Mouse (Mus musculus) G1E (cell line): ENCODE results near the gene Bcl10. TPM values are rescaled to one million over a fixed set of nuclear protein-coding genes. Genes with fewer than 3 reads are reported as not detected.
A peak's percentile ranks its signal among the peaks of the same experiment; 100 is the strongest.

Source experiments
- ATAC-seq: 2 replicates; pipeline ENCODE4 v1.8.0; 2016; ENCODE audit warnings: mild to moderate bottlenecking; ENCODE audit not compliant: insufficient number of reproducible peaks, poor library complexity, low FRiP score, severe bottlenecking; ENCODE audit errors: extremely low read depth
- DNase-seq: peaks from one replicate; pipeline ENCODE4 v3.0.0; 2012; ENCODE audit warnings: low spot score
- H3K27me3 ChIP-seq: 2 replicates; pipeline ENCODE4 v1.6.1; 2012; ENCODE audit warnings: mild to moderate bottlenecking, low read length, inconsistent platforms; ENCODE audit not compliant: insufficient read depth
- H3K36me3 ChIP-seq: replicated peaks from 2 replicates; pipeline ENCODE3; 2012; ENCODE audit warnings: mild to moderate bottlenecking, inconsistent platforms
- H3K4me1 ChIP-seq: 2 replicates; pipeline ENCODE4 v1.6.1; 2012; ENCODE audit warnings: low read depth, low read length, inconsistent platforms, mixed read lengths; ENCODE audit not compliant: insufficient read depth
- H3K4me3 ChIP-seq: 2 replicates; pipeline ENCODE4 v1.5.1; 2012; ENCODE audit warnings: low read depth, mild to moderate bottlenecking, inconsistent platforms, low read length, moderate library complexity, mixed read lengths
- H3K9me3 ChIP-seq: replicated peaks from 2 replicates; pipeline ENCODE4 v1.6.1; 2012; ENCODE audit warnings: inconsistent platforms
- CTCF ChIP-seq: IDR thresholded peaks from 2 replicates; pipeline ENCODE4 v1.5.1; 2012; ENCODE audit warnings: low read depth, low read length, inconsistent platforms, mixed read lengths
- GATA1 ChIP-seq: IDR thresholded peaks from 2 replicates; pipeline ENCODE4 v1.6.1; 2012; ENCODE audit warnings: borderline replicate concordance, low read length, inconsistent platforms, mixed read lengths
- GATA2 ChIP-seq: IDR thresholded peaks from 2 replicates; pipeline ENCODE4 v1.6.1; 2012; ENCODE audit warnings: low read depth, low read length, inconsistent platforms, borderline replicate concordance
- POLR2AphosphoS5 ChIP-seq: IDR thresholded peaks from 2 replicates; pipeline ENCODE4 v1.6.1; 2012; ENCODE audit warnings: low read depth, low read length, inconsistent platforms; ENCODE audit not compliant: insufficient replicate concordance
- TAL1 ChIP-seq: conservative IDR thresholded peaks from 2 replicates; pipeline ENCODE4 v1.6.1; 2012; ENCODE audit warnings: low read depth, low read length, inconsistent platforms, mixed read lengths
- polyA plus RNA-seq: library from polyadenylated mRNA; stranded (reverse); fragments of >175 nt; gene quantifications from 2 replicates; pipeline ENCODE4 v1.2.3, GENCODE M21; 2012
- total RNA-seq, 2 experiments: library from RNA; stranded (forward) in 1 of 2; stranded (reverse) in 1 of 2; fragments of 200-1000 nt in 1 of 2; fragments of >200 nt in 1 of 2; fragmentation: Nextera tagmentation in 1 of 2; gene quantifications; 2 replicates each; pipeline ENCODE4 v1.2.3; 2014 to 2017

The Bcl10 gene
- total and polyA plus RNA-seq, 3 experiments, result 24.4 to 53.9 (median 42.4) TPM

DNA sequence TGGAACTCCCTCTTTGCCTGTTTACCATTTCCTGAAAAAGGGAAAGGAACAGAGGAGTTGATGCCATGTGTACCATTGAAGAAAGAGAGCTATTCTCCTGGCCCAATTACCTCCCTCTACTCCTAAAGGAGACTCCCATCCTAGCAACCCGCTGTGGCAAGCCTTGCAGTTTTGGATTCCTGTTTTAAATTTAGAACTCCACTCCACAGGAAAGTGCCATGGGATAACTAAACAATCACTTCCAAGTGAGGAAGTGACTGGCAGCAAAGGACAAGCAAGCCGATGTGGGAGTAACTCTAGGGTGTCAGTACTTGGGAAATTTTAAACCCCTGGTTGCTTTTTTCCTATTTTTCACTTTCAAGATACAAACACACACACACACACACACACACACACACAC is 24.1 kb downstream of the Bcl10 start:
- Histone ChIP-seq H3K4me1 (peaks cover 87% of the 10 kb centered on the region), H3K4me3 (no peak overlapping the region), H3K9me3 (no peaks in the 10 kb centered on the region), H3K27me3 (no peaks in the 10 kb centered on the region), H3K36me3 (peaks cover 49% of the 10 kb centered on the region)
- ATAC-seq (no peak), DNase-seq (no peak)
- TF ChIP-seq TAL1 (no peak), GATA2 (no peak), GATA1 (no peak), CTCF (no peak), POLR2AphosphoS5 (no peak)

DNA sequence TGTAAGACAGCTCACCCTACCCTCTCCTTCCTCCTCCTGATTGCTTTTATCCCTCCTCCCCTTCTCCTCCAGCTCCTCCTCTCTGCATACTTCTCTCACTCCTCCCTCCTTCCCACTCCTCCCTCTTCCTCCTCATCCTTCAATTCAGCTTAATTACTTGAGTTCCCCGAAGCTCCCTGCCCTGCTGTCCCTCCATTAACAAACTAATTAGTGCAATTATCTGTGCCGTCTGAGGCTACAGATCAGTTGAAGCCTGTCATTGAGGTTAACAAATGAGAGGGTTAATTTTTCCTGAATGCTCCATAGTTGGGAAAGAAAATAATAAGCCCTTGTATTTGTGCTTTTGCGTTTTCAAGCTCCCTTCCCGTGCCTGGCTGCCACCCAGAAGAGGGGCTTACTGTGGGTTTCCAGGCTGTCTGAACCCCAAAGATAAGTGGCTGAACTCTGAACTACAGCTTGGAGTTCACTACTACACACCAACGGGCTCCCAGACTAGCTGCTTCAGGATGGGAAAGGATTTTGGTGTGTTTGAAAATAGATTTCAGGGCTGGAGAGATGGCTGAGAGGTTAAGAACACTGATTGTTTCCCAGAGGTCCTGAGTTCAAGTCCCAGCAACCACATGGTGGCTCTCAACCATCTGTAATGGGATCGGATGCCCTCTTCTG is 25.1 kb downstream of the Bcl10 start:
- H3K36me3 ChIP-seq, result peaks cover 41% of the 10 kb centered on the region
- 0 out of 2 replicates have a peak, but pooled peaks have one; percentile 9 for TF ChIP-seq TAL1
- no peak for TF ChIP-seq GATA2
- no peak for TF ChIP-seq CTCF
- peaks cover 88% of the 10 kb centered on the region for H3K4me1 ChIP-seq
- no peak for DNase-seq
- no peak for ATAC-seq
- no peaks in the 10 kb centered on the region for H3K9me3 ChIP-seq
- no peak overlapping the region for H3K4me3 ChIP-seq
- no peaks in the 10 kb centered on the region for H3K27me3 ChIP-seq

DNA sequence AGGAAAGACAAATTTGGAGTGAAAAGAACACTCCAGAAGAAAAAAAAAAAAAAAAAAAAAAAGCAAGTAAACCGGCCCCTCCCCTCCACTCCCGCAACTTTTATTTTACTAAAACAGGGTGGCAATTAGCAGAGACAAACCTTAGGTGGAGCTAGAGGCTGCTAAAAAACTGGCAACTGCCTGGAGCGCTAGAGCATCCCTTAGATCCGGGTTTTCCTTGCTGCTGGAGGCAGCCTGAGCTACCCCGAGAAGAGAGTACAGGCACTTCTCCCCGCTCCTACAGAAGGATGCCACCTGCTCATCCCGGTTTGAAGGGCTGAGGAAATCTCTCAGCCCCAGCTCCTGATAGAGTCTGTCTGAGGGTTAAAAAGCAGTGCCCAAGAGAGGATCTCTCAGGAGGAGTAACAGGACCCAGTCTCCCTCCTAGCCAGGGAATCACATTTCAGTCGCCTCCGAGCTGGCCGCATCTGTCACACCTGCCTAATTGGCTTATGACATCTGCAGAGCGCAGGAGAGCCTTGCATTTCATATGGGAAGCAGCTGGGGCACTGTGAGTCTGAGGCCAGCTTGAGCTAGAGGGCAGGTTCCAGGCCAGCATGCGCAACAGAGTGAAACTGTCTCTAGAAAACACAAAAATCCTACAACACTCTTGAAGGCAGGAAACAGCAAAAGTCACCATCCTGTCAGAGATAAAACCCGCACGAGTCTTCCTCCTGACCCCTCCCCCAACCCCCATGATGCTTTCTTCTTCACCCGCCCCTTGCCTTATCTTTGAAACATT is 27.6 kb downstream of the Bcl10 start:
- no peak for TF ChIP-seq GATA1
- TF ChIP-seq TAL1, result no peak
- TF ChIP-seq POLR2AphosphoS5, result no peak
- no peak for TF ChIP-seq CTCF
- TF ChIP-seq GATA2, result no peak
- H3K36me3 ChIP-seq, result peaks cover 16% of the 10 kb centered on the region
- H3K27me3 ChIP-seq, result no peaks in the 10 kb centered on the region
- peak; percentile 40 for ATAC-seq
- peak overlapping the region; percentile 67; the same call in 1 of the 2 replicates for H3K4me3 ChIP-seq
- peaks cover 88% of the 10 kb centered on the region for H3K4me1 ChIP-seq
- DNase-seq, result peak; percentile 22
- H3K9me3 ChIP-seq, result no peaks in the 10 kb centered on the region

DNA sequence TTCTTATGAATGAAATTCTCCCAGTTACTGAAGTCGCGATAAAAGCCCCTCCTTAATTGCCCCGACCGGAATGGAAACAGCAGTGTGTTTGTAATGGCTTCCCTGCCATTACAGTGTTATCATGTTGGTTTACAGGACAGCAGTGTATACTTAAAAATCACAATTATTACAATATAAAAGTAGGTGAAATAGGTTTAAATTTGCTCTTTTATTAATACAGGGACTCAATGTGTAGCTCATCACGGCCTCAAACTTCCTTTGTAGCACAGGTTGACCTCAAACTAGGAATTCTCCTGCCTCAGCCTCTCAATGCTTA is 28.2 kb downstream of the Bcl10 start:
- no peaks in the 10 kb centered on the region for H3K9me3 ChIP-seq
- no peaks in the 10 kb centered on the region for H3K27me3 ChIP-seq
- TF ChIP-seq POLR2AphosphoS5 (no peak), GATA2 (no peak), TAL1 (no peak), GATA1 (no peak), CTCF (no peak)
- peak; percentile 29 for DNase-seq
- H3K4me3 ChIP-seq, result no peak overlapping the region; the same call in 1 of the 2 replicates
- peaks cover 90% of the 10 kb centered on the region for H3K4me1 ChIP-seq
- no peak for ATAC-seq
- H3K36me3 ChIP-seq, result peaks cover 11% of the 10 kb centered on the region

DNA sequence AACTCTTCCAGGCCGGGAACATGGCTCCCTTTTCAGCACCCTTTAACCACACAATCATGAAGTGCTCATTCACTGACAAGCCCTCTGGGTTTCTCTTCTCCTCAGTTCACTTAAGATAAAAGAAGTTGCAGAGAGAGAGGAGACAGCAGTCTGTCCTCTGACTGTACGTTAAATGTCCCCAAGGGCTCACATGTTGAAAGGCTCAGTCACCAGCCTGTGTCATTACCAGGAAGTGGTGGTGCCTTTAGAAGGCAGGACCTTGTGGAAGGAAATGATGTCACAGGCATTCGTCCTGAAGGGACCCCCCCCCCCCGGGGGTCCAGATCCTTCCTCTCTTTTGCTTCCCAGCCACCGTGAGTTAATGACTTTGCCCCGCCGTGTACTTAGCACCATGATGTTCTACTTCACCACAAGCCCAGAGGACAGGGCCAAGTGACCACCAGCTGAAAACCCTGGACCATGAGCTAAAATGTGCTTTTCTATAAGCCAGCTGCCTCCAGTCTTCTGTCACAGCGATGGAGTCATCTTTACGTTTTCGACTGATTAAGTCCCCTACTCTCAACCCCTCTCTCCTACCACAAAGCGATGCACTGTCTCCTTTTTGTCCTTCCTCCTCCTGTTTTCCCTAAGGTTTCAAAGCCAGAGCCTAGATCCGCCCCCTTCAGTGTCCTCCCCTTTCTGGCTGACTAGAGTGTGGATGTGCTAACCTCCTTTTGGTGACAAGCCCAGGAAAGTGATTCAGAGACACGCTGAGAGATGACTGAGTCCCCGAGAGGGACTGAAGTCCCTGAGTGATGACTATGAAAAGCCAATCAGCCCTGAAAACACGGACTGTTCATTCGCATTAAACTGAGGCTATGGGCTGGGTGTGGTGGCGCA is 28.9 kb downstream of the Bcl10 start:
- no peak overlapping the region; the same call in 1 of the 2 replicates for H3K4me3 ChIP-seq
- TF ChIP-seq GATA1 (no peak), POLR2AphosphoS5 (no peak), GATA2 (no peak), CTCF (no peak), TAL1 (no peak)
- peaks cover 4% of the 10 kb centered on the region for H3K36me3 ChIP-seq
- 0 out of 2 replicates have a peak, but pooled peaks have one; percentile 6 for ATAC-seq
- no peaks in the 10 kb centered on the region for H3K27me3 ChIP-seq
- peak; percentile 30 for DNase-seq
- peaks cover under 1% of the 10 kb centered on the region; the same call in 1 of the 2 replicates for H3K9me3 ChIP-seq
- peaks cover 84% of the 10 kb centered on the region for H3K4me1 ChIP-seq
